In genomic region chr4:105916229-105916628, GRCm38 (mm10) we compare ENCODE assay signal across 25 mouse cellular contexts.
DNase-seq lines count a peak whose midpoint lies in the region; ATAC-seq and TF ChIP-seq lines count a peak whose summit lies in the region.
"Had no signal": no experiment of that assay in that cellular context is flagged by ENCODE, and none has a peak within 500 bp of the region (broad histone marks: within the 10 kb centered on the region; RNA-seq: fewer than 3 reads in every experiment).

No protein-coding gene starts in this region.

- H3K9ac ChIP-seq in lung, embryonic 16.5 days (ENCODE audit: low read length) = no peak overlapping the region
- H3K9ac ChIP-seq: embryonic facial prominence, embryonic 12.5 days; forebrain, embryonic 13.5 days; forebrain, embryonic 15.5 days; forebrain, postnatal 0 days had no signal

- intact Hi-C loops in heart, postnatal 14 days (cut with DNase I) = loop anchor here (10.0 kb wide), 1 partner anchor 591 kb away; no protein-coding TSS in a partner anchor

- 43% methylated on average over 9 of the region's 9 CpGs for WGBS in lung, embryonic 16.5 days

- H3K9me3 ChIP-seq in lung, embryonic 16.5 days (ENCODE audit: control insufficient read depth, low read length) = no peaks in the 10 kb centered on the region
- H3K9me3 ChIP-seq: embryonic facial prominence, embryonic 12.5 days; forebrain, embryonic 13.5 days; forebrain, embryonic 15.5 days had no signal

- DNase-seq in heart, adult 11 months = peak; percentile 80
- DNase-seq in heart, postnatal 14 days = no peak
- no peak for DNase-seq in lung, postnatal 25 days (ENCODE audit: low spot score)
- DNase-seq in lung, postnatal 10 days = peak; percentile 36
- DNase-seq in lung, adult 18-20 months = no peak
- DNase-seq: adrenal gland, adult 8-10 months; adrenal gland, postnatal 14 days; adrenal gland, postnatal 36 days; cerebellum, adult 11-12 months; cerebellum, adult 2 months; cerebellum, adult 9-10 months; cerebellum, postnatal 10 days; cerebellum, postnatal 25 days; forebrain, postnatal 0 days had no signal

- H3K79me3 ChIP-seq in C2C12 (ENCODE audit: low read depth) = no peaks in the 10 kb centered on the region

- no peak overlapping the region for H3K4me2 ChIP-seq in lung, embryonic 16.5 days (ENCODE audit: low read depth, low read length)
- H3K4me2 ChIP-seq: embryonic facial prominence, embryonic 12.5 days; forebrain, embryonic 13.5 days; forebrain, embryonic 15.5 days had no signal

- no peak overlapping the region for H3K27ac ChIP-seq in lung, embryonic 16.5 days (ENCODE audit: low read length)
- H3K27ac ChIP-seq: embryonic facial prominence, embryonic 10.5 days; embryonic facial prominence, embryonic 12.5 days; forebrain, embryonic 13.5 days; forebrain, embryonic 15.5 days had no signal

- H3K36me3 ChIP-seq in lung, embryonic 16.5 days (ENCODE audit: control insufficient read depth, insufficient read depth, low read length) = no peaks in the 10 kb centered on the region
- no peaks in the 10 kb centered on the region for H3K36me3 ChIP-seq in C2C12 (ENCODE audit: control insufficient read depth, insufficient read depth)
- H3K36me3 ChIP-seq: embryonic facial prominence, embryonic 10.5 days; embryonic facial prominence, embryonic 12.5 days; forebrain, embryonic 15.5 days; G1E had no signal

- peaks cover 2% of the 10 kb centered on the region; the same call in 1 of the 2 replicates for H3K4me1 ChIP-seq in lung, embryonic 16.5 days (replicated peaks; ENCODE audit: control insufficient read depth, insufficient read depth, low read length)
- H3K4me1 ChIP-seq: forebrain, embryonic 13.5 days; forebrain, embryonic 15.5 days had no signal

- no peaks in the 10 kb centered on the region for H3K79me2 ChIP-seq in C2C12 (ENCODE audit: control insufficient read depth, insufficient read depth)

- H3ac ChIP-seq in C2C12 (ENCODE audit: control insufficient read depth, insufficient read length, low read depth) = no peak overlapping the region

- H3K27me3 ChIP-seq in lung, embryonic 16.5 days (ENCODE audit: control insufficient read depth, insufficient read depth, low read depth, low read length) = no peaks in the 10 kb centered on the region
- H3K27me3 ChIP-seq in C2C12 (ENCODE audit: control insufficient read depth, insufficient read depth, insufficient read length) = no peaks in the 10 kb centered on the region
- H3K27me3 ChIP-seq: embryonic facial prominence, embryonic 12.5 days; forebrain, embryonic 13.5 days; forebrain, embryonic 15.5 days; Patski had no signal

- no peak for TF ChIP-seq CTCF in C2C12 (IDR thresholded peaks at IDR 0.05; ENCODE audit: control insufficient read depth, insufficient read depth, insufficient read length)

- no peak overlapping the region for H3K4me3 ChIP-seq in lung, embryonic 16.5 days (ENCODE audit: low read length)
- no peak overlapping the region for H3K4me3 ChIP-seq in C2C12 (ENCODE audit: insufficient read depth, poor library complexity, severe bottlenecking)
- H3K4me3 ChIP-seq: embryonic facial prominence, embryonic 10.5 days; embryonic facial prominence, embryonic 12.5 days; forebrain, embryonic 13.5 days; forebrain, embryonic 15.5 days had no signal

- ATAC-seq in lung, embryonic 16.5 days (ENCODE audit: low read depth) = peak; percentile 62
- ATAC-seq in granulocyte monocyte progenitor cell, adult 5-6 weeks (replicated peaks; ENCODE audit: poor library complexity, severe bottlenecking) = no peak
- ATAC-seq: activated CD4-positive, CD25-positive, alpha-beta regulatory T cell, adult 4 months; CD4-positive, CD25-positive, alpha-beta regulatory T cell, adult 4 months; forebrain, embryonic 13.5 days; forebrain, embryonic 15.5 days; forebrain, postnatal 0 days; Patski had no signal

TF ChIP-seq in C2C12, 6 proteins besides CTCF, POLR2A, EP300 and RAD21:
- TF ChIP-seq MYOD1 (IDR thresholded peaks at IDR 0.05; ENCODE audit: control insufficient read depth, insufficient read length, low read depth) (peak; percentile 52), USF1 (IDR thresholded peaks at IDR 0.05; ENCODE audit: low read depth) (no peak)

Comparison
In these comparisons a context has a peak if more than half of its experiments do, and no peak if none do; other contexts are left out.
1. DNase-seq: peak in heart, adult 11 months (single experiment) and lung, postnatal 10 days (single experiment); none in heart, postnatal 14 days (0 of 2), lung, postnatal 25 days (single experiment) and lung, adult 18-20 months (0 of 2).